Mouse (Mus musculus) embryonic facial prominence, embryonic 10.5 days (tissue): Measurements from ENCODE around the gene Tulp2. TPM values are rescaled to one million over a fixed set of nuclear protein-coding genes. Genes with fewer than 3 reads are reported as not detected.
A peak's percentile ranks its signal among the peaks of the same experiment; 100 is the strongest.
"Not testable (repeated sequence)": the region's sequence is repeated elsewhere in the genome, so short reads cannot be mapped to it uniquely, and the experiment has no call there.

ENCODE experiments used
- DNase-seq: peaks from one replicate; pipeline ENCODE4 v3.0.0-alpha.2; 2017; ENCODE audit warnings: low spot score
- H3K27ac ChIP-seq: fragments of 300-500 bp; sonication (generic); replicated peaks from 2 replicates; pipeline ENCODE4 v1.5.1; 2016; ENCODE audit warnings: mild to moderate bottlenecking
- H3K27me3 ChIP-seq: fragments of 300-500 bp; sonication (generic); replicated peaks from 2 replicates; pipeline ENCODE4 v1.6.1; 2016; ENCODE audit warnings: low read depth, mild to moderate bottlenecking; ENCODE audit not compliant: poor library complexity, severe bottlenecking
- H3K36me3 ChIP-seq: fragments of 300-500 bp; sonication (generic); replicated peaks from 2 replicates; pipeline ENCODE4 v1.6.1; 2016; ENCODE audit warnings: mild to moderate bottlenecking, moderate library complexity
- H3K4me1 ChIP-seq: fragments of 300-500 bp; sonication (generic); 2 replicates; pipeline ENCODE4 v1.6.1; 2016
- H3K4me3 ChIP-seq: fragments of 300-500 bp; sonication (generic); 2 replicates; pipeline ENCODE4 v1.5.1; 2016; ENCODE audit warnings: mild to moderate bottlenecking, moderate library complexity
- H3K9me3 ChIP-seq: fragments of 300-500 bp; sonication (generic); 2 replicates; pipeline ENCODE4 v1.6.1; 2016; ENCODE audit warnings: mild to moderate bottlenecking
- WGBS: fragments of 180-500 bp; shearing (Covaris S2); methylation state at CpG from one replicate; pipeline ENCODE4 v1.1.7; 2016; 5-methylcytosine and 5-hydroxymethylcytosine counted together
- polyA plus RNA-seq: library from polyadenylated mRNA; unstranded; fragments of >200 nt; fragmentation: Nextera tagmentation; extraction: Ambion mirVana; gene quantifications from 2 replicates; pipeline ENCODE4 v1.2.1, GENCODE M21; 2016

Gene Tulp2
- polyA plus RNA-seq, 1 experiment from 2014 or later, result 1.4 TPM

DNA sequence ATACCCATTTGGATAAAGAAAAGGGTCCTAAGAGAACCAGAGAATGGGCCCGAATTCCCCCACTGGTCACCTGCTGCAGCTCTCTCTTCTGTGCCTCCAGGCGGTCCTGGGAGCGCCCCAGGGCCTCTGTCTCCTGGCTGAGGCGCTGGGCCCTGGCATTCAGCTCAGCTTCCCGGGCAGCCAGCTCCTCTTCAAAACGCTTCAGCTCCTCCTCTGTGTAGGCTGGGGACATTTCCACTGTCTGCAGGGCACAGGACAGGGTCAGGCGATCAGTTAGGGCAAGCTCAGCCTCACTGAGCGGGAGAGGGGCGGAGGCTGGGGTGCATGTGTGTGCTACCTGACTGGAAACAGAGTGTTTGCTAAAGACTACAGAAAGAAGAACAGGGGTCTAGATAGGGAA lies 12.9 kb downstream of the Tulp2 start:
- 83% methylated on average over 9 of the region's 9 CpGs for WGBS
- H3K4me1 ChIP-seq, result peaks cover 23% of the 10 kb centered on the region
- no peak overlapping the region for H3K27ac ChIP-seq
- H3K9me3 ChIP-seq, result no peaks in the 10 kb centered on the region
- no peaks in the 10 kb centered on the region for H3K27me3 ChIP-seq
- no peak overlapping the region for H3K4me3 ChIP-seq
- no peak for DNase-seq
- peaks cover 79% of the 10 kb centered on the region for H3K36me3 ChIP-seq

DNA sequence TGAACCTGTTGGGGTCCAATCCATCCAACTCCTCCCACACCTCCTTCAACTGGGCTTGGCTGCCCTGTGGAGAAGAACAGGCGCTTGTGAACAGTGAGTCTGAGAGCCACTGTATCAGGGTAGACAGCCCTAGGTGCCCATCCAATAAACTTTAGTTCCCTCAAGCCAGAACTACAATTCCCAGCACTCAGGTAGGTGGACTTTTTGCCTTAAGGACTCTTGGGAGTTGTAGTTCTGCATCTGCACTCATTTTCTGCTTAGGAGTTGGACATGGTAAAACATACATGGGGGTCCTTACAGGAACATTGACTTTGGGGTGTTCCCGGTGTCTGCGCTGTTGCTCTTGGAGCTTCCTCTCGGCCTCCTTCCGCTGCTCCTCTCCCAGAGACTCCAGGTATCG lies 16.8 kb downstream of the Tulp2 start:
- H3K27me3 ChIP-seq, result no peaks in the 10 kb centered on the region
- H3K27ac ChIP-seq, result no peak overlapping the region
- H3K4me1 ChIP-seq, result peaks cover 3% of the 10 kb centered on the region; the same call in 1 of the 2 replicates
- DNase-seq, result no peak
- no peak overlapping the region for H3K4me3 ChIP-seq
- no peaks in the 10 kb centered on the region for H3K9me3 ChIP-seq
- H3K36me3 ChIP-seq, result peaks cover 98% of the 10 kb centered on the region
- 96% methylated on average over 6 of the region's 6 CpGs for WGBS

DNA sequence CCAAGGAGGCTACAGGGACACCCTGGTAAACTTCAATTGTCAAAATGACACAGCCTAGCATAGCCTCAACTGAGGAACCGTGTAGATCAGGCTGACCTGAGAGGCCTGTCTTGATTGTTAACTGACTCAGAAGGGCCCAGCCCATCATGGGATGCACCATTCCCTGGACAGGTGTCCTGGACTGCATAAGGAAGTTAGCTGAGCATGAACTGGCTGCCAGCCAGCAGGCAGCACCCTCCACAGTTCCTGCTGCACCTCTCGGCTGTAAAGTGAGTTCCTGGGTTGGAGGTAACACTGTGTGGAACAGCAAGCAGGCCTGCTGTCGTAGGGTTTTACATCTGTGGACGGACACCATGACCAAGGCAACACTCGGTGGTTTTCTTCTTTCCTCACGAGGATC lies 25.9 kb downstream of the Tulp2 start:
- H3K9me3 ChIP-seq, result no peaks in the 10 kb centered on the region
- no peak overlapping the region for H3K27ac ChIP-seq
- no peak for DNase-seq
- WGBS, result 92% methylated on average over 6 of the region's 6 CpGs
- peaks cover 51% of the 10 kb centered on the region for H3K36me3 ChIP-seq
- no peaks in the 10 kb centered on the region for H3K27me3 ChIP-seq
- no peak overlapping the region for H3K4me3 ChIP-seq
- H3K4me1 ChIP-seq, result peaks cover 25% of the 10 kb centered on the region

DNA sequence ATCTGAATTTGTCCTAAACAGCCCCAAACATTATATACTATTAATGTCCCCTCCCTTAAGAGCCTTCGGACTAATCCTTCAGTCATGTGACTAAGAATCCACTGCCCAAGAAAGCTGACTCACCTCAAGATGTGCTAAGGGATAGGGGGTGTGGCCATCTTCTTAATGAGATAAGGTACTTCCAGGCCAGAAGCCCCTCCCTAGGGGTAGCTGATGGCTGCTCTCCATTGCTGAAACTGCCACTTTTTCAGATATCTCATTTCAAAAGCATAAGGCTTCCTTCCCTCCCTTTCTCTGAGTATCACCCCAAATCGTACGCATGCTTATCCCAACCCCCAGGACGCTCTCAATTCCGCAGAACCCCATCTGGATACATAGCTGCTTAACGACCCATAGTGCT lies 26.9 kb downstream of the Tulp2 start:
- H3K4me1 ChIP-seq, result peaks cover 21% of the 10 kb centered on the region
- H3K27me3 ChIP-seq, result no peaks in the 10 kb centered on the region
- WGBS, result 94% methylated on average over 6 of the region's 6 CpGs
- no peak overlapping the region for H3K27ac ChIP-seq
- H3K4me3 ChIP-seq, result peak overlapping the region; percentile 84; the same call in 1 of the 2 replicates
- no peaks in the 10 kb centered on the region for H3K9me3 ChIP-seq
- no peak for DNase-seq
- peaks cover 42% of the 10 kb centered on the region for H3K36me3 ChIP-seq

DNA sequence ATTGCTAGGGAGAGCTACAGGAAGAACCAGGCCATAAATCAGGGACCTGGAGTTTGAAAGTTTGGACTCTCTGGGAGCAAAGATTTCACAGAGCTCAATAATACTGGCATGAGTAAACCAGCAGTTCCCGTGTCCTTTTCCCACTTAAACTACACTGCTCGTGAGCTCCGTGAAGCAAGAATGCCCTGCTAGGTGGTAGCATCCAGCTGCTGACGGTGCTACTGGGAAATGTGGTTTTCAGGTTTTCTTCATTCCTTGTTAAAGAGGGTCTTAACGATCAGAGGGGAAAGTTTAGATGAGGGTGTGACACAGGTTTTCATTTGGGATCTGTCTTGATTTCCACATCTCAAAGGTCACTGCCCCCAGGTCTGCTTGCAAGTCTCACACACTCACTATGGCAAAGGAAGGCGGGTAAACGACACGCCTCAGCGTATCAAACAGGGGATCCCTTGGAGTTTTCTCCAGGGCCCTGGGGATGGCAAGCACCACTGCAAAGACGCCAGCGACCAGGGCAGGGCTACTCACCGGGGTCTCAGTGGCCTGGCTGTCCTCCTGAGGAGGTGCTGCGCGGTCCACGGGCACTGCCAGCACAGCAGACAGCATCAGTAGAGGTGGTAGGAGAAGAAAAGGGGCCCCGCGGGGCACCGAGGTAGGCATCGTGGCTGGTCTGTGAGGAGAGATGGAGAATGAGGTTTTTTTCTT lies 27.7 kb downstream of the Tulp2 start:
- Histone ChIP-seq H3K27ac (peak overlapping the region; percentile 93), H3K4me3 (peak overlapping the region; percentile 84)
- WGBS, result 46% methylated on average over 19 of the region's 19 CpGs

DNA sequence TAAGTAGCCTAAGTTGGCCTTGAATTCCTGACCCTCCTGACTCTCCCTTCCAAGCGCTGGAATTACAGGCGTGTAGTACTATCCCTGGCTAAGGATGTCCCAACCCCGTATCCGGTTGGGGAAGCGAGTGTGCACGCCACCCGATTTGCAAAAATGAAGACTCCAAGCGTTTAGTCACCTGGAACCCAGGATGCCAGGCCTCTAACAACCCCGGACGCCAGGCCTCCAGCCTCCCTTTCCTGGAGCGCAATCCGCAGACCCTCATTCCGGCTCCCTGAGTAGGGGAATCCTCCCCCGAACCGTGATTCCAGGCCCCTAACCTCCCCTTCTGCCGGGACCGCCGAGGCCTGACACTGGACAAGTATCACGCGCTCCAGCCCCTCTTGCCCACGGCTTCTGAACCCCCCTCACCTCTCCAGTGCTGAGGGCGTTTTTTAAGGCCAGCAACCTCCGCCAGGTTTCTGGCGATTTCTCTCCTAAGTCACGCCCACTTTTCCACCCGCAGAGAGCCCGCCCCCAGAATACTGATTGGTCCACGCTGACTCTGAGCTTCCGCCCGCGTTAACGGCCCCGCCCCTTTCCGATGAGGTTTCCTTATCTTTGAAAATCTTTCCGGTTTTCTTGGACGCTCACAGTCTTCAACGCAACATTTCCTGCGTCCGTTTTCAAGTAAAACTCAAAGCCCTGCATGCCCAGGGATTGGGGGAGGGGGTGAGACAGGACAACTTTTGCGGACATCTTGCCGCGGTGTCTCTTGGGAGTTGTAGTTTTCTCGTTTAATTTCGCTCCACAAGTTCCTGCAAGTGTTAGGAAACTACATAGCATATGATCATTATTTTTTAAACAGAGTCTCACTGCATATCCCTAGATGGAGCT lies 28.5 kb downstream of the Tulp2 start, which contains the start of gene Nucb1:
TSS of gene Nucb1 (minus strand) at position 495 of the 876 bp plus-strand sequence.
- peaks cover 28% of the 10 kb centered on the region for H3K36me3 ChIP-seq
- no peaks in the 10 kb centered on the region for H3K27me3 ChIP-seq
- peak; percentile 92 for DNase-seq
- H3K4me3 ChIP-seq, result peak within 1 kb of the TSS; percentile 84
- peaks cover 31% of the 10 kb centered on the region for H3K4me1 ChIP-seq
- under 1% methylated on average over 44 of the region's 44 CpGs for WGBS
- peak within 1 kb of the TSS; percentile 93 for H3K27ac ChIP-seq
- no peaks in the 10 kb centered on the region for H3K9me3 ChIP-seq

More for the DNA sequence above, 27.7 kb downstream of the Tulp2 start:
- Histone ChIP-seq H3K9me3 (no peaks in the 10 kb centered on the region), H3K27me3 (no peaks in the 10 kb centered on the region), H3K36me3 (peaks cover 36% of the 10 kb centered on the region), H3K4me1 (peaks cover 24% of the 10 kb centered on the region)
- no peak for DNase-seq

DNA sequence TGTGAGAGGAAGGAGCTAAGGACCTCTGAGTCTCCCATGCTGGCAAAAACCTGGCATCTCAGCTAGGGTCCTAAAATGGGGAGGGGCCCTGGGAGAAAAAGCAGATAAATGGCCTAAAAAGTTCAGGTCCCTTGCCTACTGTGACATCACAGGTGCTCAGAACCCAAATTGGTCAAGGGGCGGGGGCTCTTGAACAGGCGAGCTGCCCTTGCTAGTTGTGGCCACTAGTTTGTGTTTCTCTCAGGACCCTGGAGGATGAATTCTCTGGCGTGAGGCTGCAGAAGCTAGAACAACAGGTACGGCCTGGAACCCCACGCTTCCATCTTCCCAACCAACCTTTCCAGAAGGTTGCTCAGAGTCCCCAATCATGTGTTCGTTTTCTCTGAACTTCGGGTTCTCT lies 32.7 kb downstream of the Tulp2 start:
- no peak for DNase-seq
- peaks cover 29% of the 10 kb centered on the region for H3K4me1 ChIP-seq
- H3K27ac ChIP-seq, result no peak overlapping the region; the same call in 1 of the 2 replicates
- whole genome bisulfite sequencing, result 81% methylated on average over 7 of the region's 7 CpGs
- H3K9me3 ChIP-seq, result no peaks in the 10 kb centered on the region
- H3K36me3 ChIP-seq, result no peaks in the 10 kb centered on the region
- H3K27me3 ChIP-seq, result no peaks in the 10 kb centered on the region
- H3K4me3 ChIP-seq, result no peak overlapping the region

DNA sequence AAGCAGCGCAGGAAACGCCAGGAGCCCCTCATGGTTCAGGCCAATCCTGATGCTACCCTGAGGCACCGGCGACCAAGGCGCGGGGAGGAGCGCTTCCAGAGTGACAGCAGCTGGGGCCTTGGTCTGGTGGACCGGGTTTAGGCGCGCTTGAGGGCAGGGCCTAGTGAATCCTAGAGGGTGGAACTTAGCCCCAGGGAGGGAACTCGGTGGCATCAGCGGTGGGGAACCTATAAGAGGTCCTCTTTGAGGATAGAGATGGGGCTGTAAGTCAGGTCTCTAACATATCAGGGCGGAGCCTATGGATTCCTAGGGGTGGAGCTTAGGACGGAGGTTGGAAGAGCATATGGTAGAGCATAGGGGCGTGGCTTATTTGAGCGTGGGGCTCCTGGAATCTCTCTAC lies 33.8 kb downstream of the Tulp2 start:
- Histone ChIP-seq H3K4me1 (peaks cover 23% of the 10 kb centered on the region), H3K9me3 (no peaks in the 10 kb centered on the region), H3K27me3 (no peaks in the 10 kb centered on the region), H3K36me3 (no peaks in the 10 kb centered on the region), H3K27ac (peak overlapping the region; percentile 66), H3K4me3 (peak overlapping the region; percentile 31)
- 23% methylated on average over 16 of the region's 16 CpGs for WGBS
- peak; percentile 66 for DNase-seq

DNA sequence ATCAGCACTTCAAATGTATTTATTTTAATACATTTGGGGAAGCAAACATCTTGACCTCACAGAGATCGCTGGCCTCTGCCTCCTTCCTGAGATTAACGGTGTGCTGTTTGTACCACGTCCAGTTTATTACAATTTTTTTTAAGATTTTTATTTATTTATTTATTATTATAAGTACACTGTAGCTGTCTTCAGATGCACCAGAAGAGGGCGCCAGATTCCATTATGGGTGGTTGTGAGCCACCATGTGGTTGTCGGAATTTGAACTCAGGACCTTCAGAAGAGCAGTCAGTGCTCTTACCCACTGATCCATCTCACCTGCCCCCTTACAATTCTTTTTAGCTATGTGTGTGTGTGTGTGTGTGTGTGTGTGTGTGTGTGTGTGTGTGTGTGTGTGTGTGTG lies 35.2 kb downstream of the Tulp2 start:
- not testable (repeated sequence) for H3K27ac ChIP-seq, H3K27me3 ChIP-seq, H3K36me3 ChIP-seq, H3K4me3 ChIP-seq, DNase-seq, H3K9me3 ChIP-seq
- peaks cover 24% of the 10 kb centered on the region for H3K4me1 ChIP-seq
- WGBS, result 70% methylated on average over 5 of the region's 5 CpGs

DNA sequence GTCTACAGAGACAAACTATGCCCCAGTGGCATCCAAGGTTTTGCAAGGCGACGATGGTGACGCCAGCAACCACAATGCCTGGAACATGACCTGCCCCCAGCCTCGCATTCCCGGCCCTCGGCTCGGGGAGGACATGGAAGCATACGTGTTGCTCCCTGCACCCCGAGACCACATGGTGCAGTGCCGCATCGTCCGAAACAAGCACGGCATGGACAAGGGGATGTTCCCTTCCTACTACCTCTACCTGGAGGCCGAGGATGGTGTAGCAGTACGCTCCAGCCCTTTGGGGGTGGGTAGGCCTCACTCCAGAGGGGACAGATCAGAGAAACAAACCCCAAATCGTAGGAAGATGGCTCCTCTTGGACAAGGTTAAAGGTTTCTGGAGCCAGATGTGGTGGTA lies 36.9 kb downstream of the Tulp2 start:
- no peak overlapping the region for H3K27ac ChIP-seq
- H3K9me3 ChIP-seq, result no peaks in the 10 kb centered on the region
- peaks cover 11% of the 10 kb centered on the region for H3K36me3 ChIP-seq
- H3K4me1 ChIP-seq, result peaks cover 38% of the 10 kb centered on the region
- DNase-seq, result no peak
- WGBS, result 92% methylated on average over 16 of the region's 16 CpGs
- H3K4me3 ChIP-seq, result no peak overlapping the region
- H3K27me3 ChIP-seq, result no peaks in the 10 kb centered on the region

DNA sequence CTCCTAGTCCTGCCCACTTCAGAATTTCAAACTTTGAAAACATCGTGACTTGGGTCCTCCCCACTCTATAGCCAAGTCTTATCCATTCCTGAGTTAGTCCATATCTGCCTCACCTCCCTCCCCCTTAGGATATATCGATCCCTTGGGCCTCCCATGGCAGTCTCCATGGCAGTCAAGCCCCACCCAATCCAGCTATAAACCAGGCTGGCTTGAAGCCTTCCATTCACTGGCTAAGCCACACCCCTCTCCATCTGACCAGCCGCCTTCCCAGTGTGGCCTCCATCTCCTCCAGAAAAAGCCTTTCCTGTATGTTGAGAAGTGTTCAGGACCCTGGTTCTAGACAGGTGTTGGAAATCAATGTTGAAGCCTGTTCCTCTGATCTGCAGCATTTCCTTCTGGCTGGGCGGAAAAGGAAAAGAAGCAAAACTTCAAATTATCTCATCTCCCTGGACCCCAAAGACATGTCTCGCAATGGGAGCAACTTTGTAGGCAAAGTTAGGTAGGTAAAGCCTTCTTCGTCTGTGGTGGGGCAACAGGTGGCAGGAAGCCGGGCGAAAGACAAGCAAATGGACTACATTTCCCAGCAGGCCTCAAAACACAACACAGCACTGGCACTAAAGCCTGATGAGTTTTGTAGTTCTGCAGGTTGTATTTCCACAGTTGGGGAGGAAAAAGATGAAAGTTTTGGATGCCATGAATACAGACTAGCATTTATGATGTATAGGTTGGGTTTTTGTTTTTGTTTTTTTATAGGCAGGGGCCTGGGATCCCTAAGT lies 37.9 kb downstream of the Tulp2 start:
- Histone ChIP-seq H3K4me3 (no peak overlapping the region), H3K27me3 (no peaks in the 10 kb centered on the region), H3K4me1 (peaks cover 40% of the 10 kb centered on the region), H3K9me3 (no peaks in the 10 kb centered on the region), H3K36me3 (peaks cover 19% of the 10 kb centered on the region), H3K27ac (no peak overlapping the region)
- 80% methylated on average over 8 of the region's 8 CpGs for WGBS
- no peak for DNase-seq

DNA sequence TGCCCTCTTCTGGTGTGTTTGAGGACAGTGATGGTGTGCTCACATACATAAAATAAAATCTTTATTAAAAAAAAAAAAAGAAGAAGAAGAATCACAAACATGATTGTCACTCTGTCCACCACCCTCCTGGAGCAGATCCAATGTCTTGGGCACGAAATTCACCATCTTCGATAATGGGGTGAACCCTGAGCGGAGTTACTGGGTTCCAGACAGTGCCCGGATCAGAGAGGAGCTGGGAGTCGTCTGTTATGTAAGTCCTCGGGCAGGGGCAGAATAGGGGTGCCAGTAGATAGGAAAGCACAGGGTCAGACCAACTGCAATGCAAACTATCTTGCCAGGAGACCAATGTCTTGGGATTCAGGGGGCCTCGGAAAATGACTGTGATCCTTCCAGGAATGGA lies 38.9 kb downstream of the Tulp2 start:
- Histone ChIP-seq H3K27ac (no peak overlapping the region), H3K9me3 (no peaks in the 10 kb centered on the region), H3K4me3 (no peak overlapping the region), H3K27me3 (no peaks in the 10 kb centered on the region), H3K36me3 (peaks cover 22% of the 10 kb centered on the region), H3K4me1 (peaks cover 40% of the 10 kb centered on the region)
- no peak for DNase-seq
- WGBS, result 93% methylated on average over 7 of the region's 7 CpGs
